Mouse (Mus musculus): ENCODE results near the gene Git2.

- TF ChIP-seq MAX (IDR thresholded peaks at IDR 0.05; ENCODE audit: low read depth) (no peak), POLR2AphosphoS2 (IDR thresholded peaks at IDR 0.05; ENCODE audit: insufficient read length, low read depth) (no peak), MYOD1 (IDR thresholded peaks at IDR 0.05; ENCODE audit: control insufficient read depth in 1 of 3, insufficient read length in 2 of 3, low read depth in 2 of 3) (no peak), E2F4 (IDR thresholded peaks at IDR 0.05; ENCODE audit: insufficient read depth) (no peak), POLR2A (IDR thresholded peaks at IDR 0.05; ENCODE audit: insufficient read length, low read depth) (no peak), USF1 (IDR thresholded peaks at IDR 0.05; ENCODE audit: low read depth) (no peak), SRF (IDR thresholded peaks at IDR 0.05; ENCODE audit: control insufficient read depth, insufficient read length, low read depth) (no peak), CEBPB (IDR thresholded peaks at IDR 0.05; ENCODE audit: insufficient read depth, poor library complexity, severe bottlenecking) (no peak), TCF12 (IDR thresholded peaks at IDR 0.05; ENCODE audit: insufficient read depth, poor library complexity, severe bottlenecking) (no peak), REST (IDR thresholded peaks at IDR 0.05; ENCODE audit: insufficient read depth, insufficient read length) (no peak)
Measured at GRCm38 (mm10) chr5:114801049-114801448, 25.7 kb upstream of the Git2 start.

All from myocyte (in vitro differentiated cells).